Mouse (Mus musculus) heart, embryonic 16.5 days (tissue): ENCODE measurements around the gene Katnb1. TPM values are rescaled to one million over a fixed set of nuclear protein-coding genes. Genes with fewer than 3 reads are reported as not detected.
A peak's percentile ranks its signal among the peaks of the same experiment; 100 is the strongest.

ENCODE experiments used
- ATAC-seq: fragments of 200-750 bp; cut with Nextera tagmentation; replicated peaks from 2 replicates; pipeline ENCODE4 v1.8.0; 2017; ENCODE audit warnings: moderate number of reproducible peaks; ENCODE audit not compliant: insufficient read depth, low FRiP score; ENCODE audit errors: extremely low read depth
- H3K27ac ChIP-seq: fragments of 300-500 bp; sonication (generic); 2 replicates; pipeline ENCODE4 v1.5.1; 2014; ENCODE audit warnings: mild to moderate bottlenecking, low read length, control low read depth, moderate library complexity
- H3K27me3 ChIP-seq: fragments of 300-500 bp; sonication (generic); 2 replicates; pipeline ENCODE4 v1.6.1; 2014; ENCODE audit warnings: low read length, mixed read lengths; ENCODE audit not compliant: control insufficient read depth, insufficient read depth
- H3K36me3 ChIP-seq: fragments of 300-500 bp; sonication (generic); 2 replicates; pipeline ENCODE4 v1.6.1; 2014; ENCODE audit not compliant: control insufficient read depth, insufficient read depth
- H3K4me1 ChIP-seq: fragments of 300-500 bp; sonication (generic); 2 replicates; pipeline ENCODE4 v1.6.1; 2014; ENCODE audit warnings: low read length, mixed read lengths; ENCODE audit not compliant: control insufficient read depth, insufficient read depth
- H3K4me2 ChIP-seq: fragments of 300-500 bp; sonication (generic); 2 replicates; pipeline ENCODE4 v1.6.1; 2014; ENCODE audit warnings: low read depth, mild to moderate bottlenecking, control low read depth, low read length
- H3K4me3 ChIP-seq: fragments of 300-500 bp; sonication (generic); 2 replicates; pipeline ENCODE4 v1.5.1; 2014; ENCODE audit warnings: mild to moderate bottlenecking, control low read depth, low read length
- H3K9ac ChIP-seq: fragments of 300-500 bp; sonication (generic); 2 replicates; pipeline ENCODE4 v1.6.1; 2014; ENCODE audit warnings: low read length, control low read depth
- H3K9me3 ChIP-seq: fragments of 300-500 bp; sonication (generic); replicated peaks from 2 replicates; pipeline ENCODE4 v1.6.1; 2016; ENCODE audit warnings: low read length; ENCODE audit not compliant: control insufficient read depth
- WGBS: fragments of 180-500 bp; shearing (Covaris S2); extraction: QIAGEN DNeasy Blood & Tissue Kit; methylation state at CpG from one replicate; pipeline ENCODE4 v1.1.7; 2014; 5-methylcytosine and 5-hydroxymethylcytosine counted together
- polyA plus RNA-seq: library from polyadenylated mRNA; unstranded; fragments of >200 nt; fragmentation: Nextera tagmentation; extraction: Ambion mirVana; gene quantifications from 2 replicates; pipeline ENCODE4 v1.2.1, GENCODE M21; 2015

Katnb1 gene
- polyA plus RNA-seq, 1 experiment from 2014 or later: 19.1 TPM

- Histone ChIP-seq H3K4me1 (peaks cover 48% of the 10 kb centered on the region), H3K27ac (peak overlapping the region; percentile 72), H3K4me3 (peak overlapping the region; percentile 63), H3K9me3 (no peaks in the 10 kb centered on the region), H3K4me2 (peak overlapping the region; percentile 70), H3K27me3 (no peaks in the 10 kb centered on the region), H3K9ac (peak overlapping the region; percentile 86), H3K36me3 (no peaks in the 10 kb centered on the region)
- WGBS: 3% methylated on average over 6 of the region's 6 CpGs
- peak; percentile 47 for ATAC-seq
Observed at GRCm38 (mm10) chr8:95141469-95142074, 60.6 kb downstream of the Katnb1 start.

GRCm38 (mm10) chr8:95142075-95142831, 61.3 kb downstream of the Katnb1 start:
- peak; percentile 43 for ATAC-seq
- Histone ChIP-seq H3K9ac (peak overlapping the region; percentile 86), H3K4me1 (peaks cover 46% of the 10 kb centered on the region)

DNA sequence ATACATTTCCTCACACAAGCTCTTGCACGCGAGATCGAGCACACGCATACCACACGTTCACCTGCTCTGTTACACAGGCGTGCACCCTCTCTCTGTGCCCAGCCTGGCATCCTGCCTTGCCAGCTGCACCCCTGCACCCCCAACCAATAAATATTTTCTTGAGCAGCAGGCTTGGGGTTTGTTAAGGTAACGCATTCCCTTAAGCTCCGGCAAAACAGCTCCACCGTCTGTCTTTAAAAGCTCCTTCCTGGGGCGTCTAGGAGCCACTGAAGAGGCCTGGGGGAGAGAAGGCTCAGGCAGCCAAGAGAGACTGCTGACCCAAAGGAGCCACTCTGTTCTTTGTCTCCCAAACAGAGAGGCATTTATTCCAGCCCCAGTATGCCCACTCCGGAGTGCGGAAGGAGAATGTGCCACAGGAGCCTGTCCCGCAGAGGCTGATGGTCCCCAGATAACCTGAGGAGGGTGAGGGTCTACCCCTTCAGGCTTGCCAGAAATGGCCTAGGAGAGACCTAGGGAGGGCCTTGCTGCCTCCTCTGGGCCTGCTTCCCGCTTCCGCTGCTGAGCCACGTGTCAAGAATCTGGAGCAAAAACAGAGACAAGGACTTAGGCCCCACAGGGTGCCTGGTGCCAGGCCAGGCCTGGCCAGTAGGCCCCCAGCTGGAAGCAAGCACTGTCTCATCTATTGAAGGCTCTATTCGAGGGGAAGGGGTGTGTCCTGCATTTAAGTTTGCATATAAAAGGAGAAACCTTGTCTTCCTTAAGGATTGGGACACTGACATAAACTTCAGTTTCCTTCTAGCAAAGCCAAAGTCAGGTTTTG, 62.2 kb downstream of the Katnb1 start:
- peaks cover 39% of the 10 kb centered on the region for H3K4me1 ChIP-seq
- H3K9me3 ChIP-seq: no peaks in the 10 kb centered on the region
- 28% methylated on average over 17 of the region's 17 CpGs for WGBS
- 0 out of 2 replicates have a peak, but pooled peaks have one; percentile 0 for ATAC-seq
- peak overlapping the region; percentile 70 for H3K4me2 ChIP-seq
- H3K36me3 ChIP-seq: no peaks in the 10 kb centered on the region
- peak overlapping the region; percentile 72 for H3K27ac ChIP-seq
- peak overlapping the region; percentile 63; the same call in 1 of the 2 replicates for H3K4me3 ChIP-seq
- peak overlapping the region; percentile 86 for H3K9ac ChIP-seq
- H3K27me3 ChIP-seq: no peaks in the 10 kb centered on the region

More at GRCm38 (mm10) chr8:95142075-95142831, 61.3 kb downstream of the Katnb1 start:
- H3K9me3 ChIP-seq: no peaks in the 10 kb centered on the region
- peak overlapping the region; percentile 63 for H3K4me3 ChIP-seq
- under 1% methylated on average over 65 of the region's 66 CpGs for WGBS
- H3K36me3 ChIP-seq: no peaks in the 10 kb centered on the region
- H3K27me3 ChIP-seq: no peaks in the 10 kb centered on the region
- peak overlapping the region; percentile 72 for H3K27ac ChIP-seq
- peak overlapping the region; percentile 70 for H3K4me2 ChIP-seq

DNA sequence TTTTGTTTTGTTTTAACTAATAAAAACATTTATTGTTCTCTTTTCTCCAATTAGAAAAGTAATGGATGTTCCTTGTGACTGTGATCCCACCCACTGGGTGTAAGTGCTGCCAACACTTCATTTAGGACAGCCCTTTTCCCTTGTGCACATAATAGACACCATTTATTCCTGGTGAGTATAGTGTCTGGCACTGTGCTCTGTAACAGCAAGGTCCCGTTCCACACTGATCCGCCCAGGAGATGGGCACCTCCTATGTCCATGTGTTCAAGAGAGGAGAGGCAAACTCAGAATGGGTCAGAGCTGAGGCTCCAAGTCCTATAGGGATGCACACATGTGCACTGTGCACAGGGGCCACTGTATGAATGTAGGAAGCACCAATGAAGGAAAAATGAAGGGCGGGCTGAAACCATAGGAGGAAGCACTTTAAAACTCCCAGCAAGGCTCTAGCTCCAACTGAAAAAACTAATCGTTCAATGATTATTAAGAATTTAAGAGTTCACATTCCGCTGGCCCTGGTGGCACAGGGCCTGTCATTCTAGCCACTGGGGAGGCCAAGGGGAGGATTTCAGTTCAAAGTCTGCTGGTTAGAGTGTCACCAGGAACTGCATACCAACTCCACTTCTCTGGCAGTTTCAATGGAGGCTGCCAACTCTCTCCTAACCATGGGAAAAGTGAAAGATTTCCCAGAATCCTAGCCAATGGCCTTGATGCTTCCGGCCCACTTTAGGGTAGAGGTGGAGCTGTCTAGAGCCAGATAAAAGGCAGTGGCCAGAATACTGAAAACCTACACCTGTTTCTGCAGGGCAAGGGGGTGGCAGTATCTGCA, 63.0 kb downstream of the Katnb1 start:
- Histone ChIP-seq H3K9me3 (no peaks in the 10 kb centered on the region), H3K4me1 (peaks cover 36% of the 10 kb centered on the region), H3K27me3 (no peaks in the 10 kb centered on the region), H3K9ac (no peak overlapping the region), H3K27ac (peak overlapping the region; percentile 15; the same call in 1 of the 2 replicates), H3K36me3 (no peaks in the 10 kb centered on the region), H3K4me3 (no peak overlapping the region), H3K4me2 (no peak overlapping the region)
- WGBS: 80% methylated on average over 6 of the region's 6 CpGs
- no peak for ATAC-seq

DNA sequence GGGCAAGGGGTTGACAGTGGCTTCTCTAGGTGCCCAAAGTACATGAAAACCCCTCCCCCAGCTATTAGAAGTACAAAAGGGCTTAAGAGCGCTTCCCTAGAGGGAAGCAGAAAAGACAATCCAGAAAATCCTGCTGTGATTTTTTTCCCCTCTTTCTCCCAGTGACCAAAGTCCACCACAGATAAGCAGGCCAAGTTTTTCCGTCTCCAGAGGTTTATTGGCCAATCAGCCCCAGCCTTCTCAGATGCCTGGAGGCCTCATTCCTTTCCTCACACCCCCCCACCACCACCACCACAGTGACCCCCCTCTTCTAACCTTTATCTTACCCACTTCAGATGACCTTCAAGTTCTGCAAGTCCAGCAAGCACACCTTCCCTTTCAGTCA, 63.6 kb downstream of the Katnb1 start:
- H3K27ac ChIP-seq: no peak overlapping the region
- 59% methylated on average over 2 of the region's 2 CpGs for WGBS
- H3K4me3 ChIP-seq: no peak overlapping the region
- H3K4me1 ChIP-seq: peaks cover 34% of the 10 kb centered on the region
- no peaks in the 10 kb centered on the region for H3K36me3 ChIP-seq
- no peak overlapping the region for H3K9ac ChIP-seq
- no peaks in the 10 kb centered on the region for H3K9me3 ChIP-seq
- no peaks in the 10 kb centered on the region for H3K27me3 ChIP-seq
- ATAC-seq: no peak
- no peak overlapping the region for H3K4me2 ChIP-seq

- 51% methylated on average over 2 of the region's 2 CpGs for WGBS
Observed at GRCm38 (mm10) chr8:95146044-95146745, 65.2 kb downstream of the Katnb1 start.

DNA sequence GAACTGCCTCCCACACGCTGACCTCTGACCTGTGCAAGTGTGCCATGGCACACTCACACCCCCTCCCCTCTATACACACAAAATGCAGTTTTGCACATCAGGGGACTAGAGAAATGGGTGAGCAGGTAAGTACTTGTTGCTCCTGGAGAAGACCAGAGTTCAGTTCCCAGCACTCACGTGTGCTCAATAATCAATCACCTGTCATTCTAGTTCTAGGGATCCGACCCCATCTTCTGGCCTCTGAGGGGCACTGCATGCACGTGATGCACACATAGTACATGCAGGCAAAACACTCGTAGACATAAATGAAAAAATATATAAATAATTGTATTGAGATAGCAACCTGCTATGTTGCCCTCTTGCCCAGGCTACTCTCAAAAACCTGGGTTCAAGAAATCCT, 65.9 kb downstream of the Katnb1 start:
- no peak overlapping the region for H3K4me3 ChIP-seq
- no peak overlapping the region for H3K9ac ChIP-seq
- peaks cover 18% of the 10 kb centered on the region for H3K4me1 ChIP-seq
- no peaks in the 10 kb centered on the region for H3K9me3 ChIP-seq
- ATAC-seq: no peak
- H3K36me3 ChIP-seq: no peaks in the 10 kb centered on the region
- H3K4me2 ChIP-seq: no peak overlapping the region
- no peak overlapping the region for H3K27ac ChIP-seq
- WGBS: 90% methylated on average over 5 of the region's 5 CpGs
- no peaks in the 10 kb centered on the region for H3K27me3 ChIP-seq

More at GRCm38 (mm10) chr8:95146044-95146745, 65.2 kb downstream of the Katnb1 start:
- no peak overlapping the region for H3K4me2 ChIP-seq
- H3K4me3 ChIP-seq: no peak overlapping the region
- H3K9ac ChIP-seq: no peak overlapping the region
- H3K27ac ChIP-seq: no peak overlapping the region
- no peaks in the 10 kb centered on the region for H3K27me3 ChIP-seq
- H3K9me3 ChIP-seq: no peaks in the 10 kb centered on the region
- ATAC-seq: no peak
- H3K36me3 ChIP-seq: no peaks in the 10 kb centered on the region
- peaks cover 21% of the 10 kb centered on the region for H3K4me1 ChIP-seq

DNA sequence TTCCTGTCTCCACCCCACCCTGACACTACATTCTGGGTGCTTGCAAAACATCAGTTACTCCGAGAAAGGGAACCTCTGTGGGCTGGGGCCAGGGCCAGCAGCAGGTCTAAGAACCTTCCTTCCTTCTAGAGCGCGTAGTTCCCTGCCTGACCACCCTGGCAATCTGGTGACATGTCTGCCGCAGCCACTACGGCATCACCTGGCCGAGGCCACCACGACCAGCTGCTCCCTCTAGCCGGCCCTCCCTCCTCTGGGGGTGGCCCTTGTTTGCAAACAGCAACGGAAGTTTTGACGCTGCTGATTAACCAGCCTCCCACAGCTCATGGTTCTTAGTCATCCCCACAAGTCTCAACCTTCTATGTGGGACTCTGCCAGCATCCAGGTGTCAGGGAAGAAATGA, 68.4 kb downstream of the Katnb1 start:
- no peak for ATAC-seq
- WGBS: 43% methylated on average over 10 of the region's 10 CpGs
- Histone ChIP-seq H3K4me2 (no peak overlapping the region), H3K4me3 (no peak overlapping the region), H3K36me3 (no peaks in the 10 kb centered on the region), H3K9me3 (no peaks in the 10 kb centered on the region), H3K9ac (no peak overlapping the region), H3K4me1 (peaks cover 4% of the 10 kb centered on the region; the same call in 1 of the 2 replicates), H3K27ac (no peak overlapping the region), H3K27me3 (no peaks in the 10 kb centered on the region)
